Mouse (Mus musculus) c-Kit-negative CD71-positive TER-119-positive erythroid progenitor cells, embryonic 14.5 days (primary cell): ENCODE measurements around the gene Prg3.

ENCODE experiments used
- DNase-seq: peaks from one replicate; pipeline ENCODE4 v3.0.0-alpha.2; 2013; ENCODE audit warnings: low read depth, low spot score

The Prg3 gene

GRCm38 (mm10) chr2:85037047-85038026 is 49.3 kb downstream of the Prg3 start, which contains the start of the genes Ssrp1 and P2rx3:
Gene Ssrp1, plus strand, starts transcription at chr2:85037234.
Gene P2rx3, minus strand, starts transcription at chr2:85037462.
- peak; percentile 85 for DNase-seq

GRCm38 (mm10) chr2:85038336-85038735 is 50.3 kb downstream of the Prg3 start:
- DNase-seq, result no peak
